Mouse (Mus musculus): ENCODE measurements around the gene Astl. TPM values are rescaled to one million over a fixed set of nuclear protein-coding genes. Genes with fewer than 3 reads are reported as not detected.

Gene Astl
- total and polyA plus RNA-seq, 3 experiments = not detected

GRCm38 (mm10) chr2:127371484-127371861 is 33.0 kb downstream of the Astl start:
- Histone ChIP-seq H3K79me2 (replicated peaks; ENCODE audit: control insufficient read depth, insufficient read depth, low read length) (no peaks in the 10 kb centered on the region), H3K9ac (ENCODE audit: low read depth, low read length) (no peak overlapping the region), H3K4me1 (ENCODE audit: control insufficient read depth, insufficient read depth, low read length) (no peaks in the 10 kb centered on the region), H3K27me3 (ENCODE audit: control insufficient read depth, insufficient read depth, low read length) (no peaks in the 10 kb centered on the region), H3K36me3 (ENCODE audit: control insufficient read depth, insufficient read depth, low read length) (no peaks in the 10 kb centered on the region), H3K4me3 (no peak overlapping the region), H3K27ac (peak overlapping the region; percentile 17; the same call in 1 of the 2 replicates)
- peak; percentile 30 to 32 for DNase-seq
- 73% methylated on average over 1 of the region's 1 CpGs for WGBS
- intact Hi-C loops (cut with DNase I) = no loop called here
- TF ChIP-seq CTCF (IDR thresholded peaks at IDR 0.05) = no peak

- intact Hi-C loops (cut with DNase I) = no loop called here
- Histone ChIP-seq H3K9ac (ENCODE audit: low read depth, low read length) (no peak overlapping the region), H3K4me3 (no peak overlapping the region), H3K4me1 (ENCODE audit: control insufficient read depth, insufficient read depth, low read length) (no peaks in the 10 kb centered on the region), H3K27ac (no peak overlapping the region), H3K36me3 (ENCODE audit: control insufficient read depth, insufficient read depth, low read length) (no peaks in the 10 kb centered on the region), H3K79me2 (replicated peaks; ENCODE audit: control insufficient read depth, insufficient read depth, low read length) (no peaks in the 10 kb centered on the region), H3K27me3 (ENCODE audit: control insufficient read depth, insufficient read depth, low read length) (no peaks in the 10 kb centered on the region)
- no peak for DNase-seq
- WGBS = 89% methylated on average over 2 of the region's 2 CpGs
- TF ChIP-seq POLR2A (IDR thresholded peaks at IDR 0.05; ENCODE audit: insufficient read depth, low read depth, low read length) (no peak), EP300 (IDR thresholded peaks at IDR 0.05; ENCODE audit: insufficient read depth, low read depth, low read length) (no peak), CTCF (IDR thresholded peaks at IDR 0.05) (no peak)
Observed at GRCm38 (mm10) chr2:127372082-127372481, 33.6 kb downstream of the Astl start.

- H3K4me1 ChIP-seq (ENCODE audit: control insufficient read depth, insufficient read depth, low read length) = no peaks in the 10 kb centered on the region
- H3K36me3 ChIP-seq (ENCODE audit: control insufficient read depth, insufficient read depth, low read length) = no peaks in the 10 kb centered on the region
- no peaks in the 10 kb centered on the region for H3K79me2 ChIP-seq (replicated peaks; ENCODE audit: control insufficient read depth, insufficient read depth, low read length)
- no peak for TF ChIP-seq EP300 (IDR thresholded peaks at IDR 0.05; ENCODE audit: insufficient read depth, low read depth, low read length)
- no peak for TF ChIP-seq CTCF (IDR thresholded peaks at IDR 0.05)
- no peak for TF ChIP-seq POLR2A (IDR thresholded peaks at IDR 0.05; ENCODE audit: insufficient read depth, low read depth, low read length)
- DNase-seq = no peak
- no peak overlapping the region for H3K4me3 ChIP-seq
- H3K27ac ChIP-seq = no peak overlapping the region
- no peaks in the 10 kb centered on the region for H3K27me3 ChIP-seq (ENCODE audit: control insufficient read depth, insufficient read depth, low read length)
- intact Hi-C loops (cut with DNase I) = no loop called here
- H3K9ac ChIP-seq (ENCODE audit: low read depth, low read length) = no peak overlapping the region
- 74% methylated on average over 3 of the region's 3 CpGs for WGBS
Observed at GRCm38 (mm10) chr2:127374131-127374530, 35.7 kb downstream of the Astl start.

GRCm38 (mm10) chr2:127375087-127375486 is 36.6 kb downstream of the Astl start:
- no peaks in the 10 kb centered on the region for H3K36me3 ChIP-seq (ENCODE audit: control insufficient read depth, insufficient read depth, low read length)
- no peak overlapping the region for H3K9ac ChIP-seq (ENCODE audit: low read depth, low read length)
- WGBS = 20% methylated on average over 3 of the region's 3 CpGs
- TF ChIP-seq EP300 (IDR thresholded peaks at IDR 0.05; ENCODE audit: insufficient read depth, low read depth, low read length) (no peak), CTCF (IDR thresholded peaks at IDR 0.05) (no peak), POLR2A (IDR thresholded peaks at IDR 0.05; ENCODE audit: insufficient read depth, low read depth, low read length) (no peak)
- no peak overlapping the region for H3K4me3 ChIP-seq
- H3K27me3 ChIP-seq (ENCODE audit: control insufficient read depth, insufficient read depth, low read length) = no peaks in the 10 kb centered on the region
- H3K27ac ChIP-seq = no peak overlapping the region
- peaks cover 2% of the 10 kb centered on the region for H3K4me1 ChIP-seq (ENCODE audit: control insufficient read depth, insufficient read depth, low read length)
- intact Hi-C loops (cut with DNase I) = no loop called here
- no peaks in the 10 kb centered on the region for H3K79me2 ChIP-seq (replicated peaks; ENCODE audit: control insufficient read depth, insufficient read depth, low read length)
- DNase-seq = no peak

GRCm38 (mm10) chr2:127375759-127376341 is 37.4 kb downstream of the Astl start:
- H3K27me3 ChIP-seq (ENCODE audit: control insufficient read depth, insufficient read depth, low read length) = no peaks in the 10 kb centered on the region
- intact Hi-C loops (cut with DNase I) = no loop called here
- H3K4me1 ChIP-seq (ENCODE audit: control insufficient read depth, insufficient read depth, low read length) = peaks cover 2% of the 10 kb centered on the region
- no peaks in the 10 kb centered on the region for H3K36me3 ChIP-seq (ENCODE audit: control insufficient read depth, insufficient read depth, low read length)
- H3K4me3 ChIP-seq = no peak overlapping the region
- no peaks in the 10 kb centered on the region for H3K79me2 ChIP-seq (replicated peaks; ENCODE audit: control insufficient read depth, insufficient read depth, low read length)
- no peak overlapping the region for H3K27ac ChIP-seq
- H3K9ac ChIP-seq (ENCODE audit: low read depth, low read length) = no peak overlapping the region
- WGBS = 43% methylated on average over 7 of the region's 7 CpGs
- no peak for TF ChIP-seq POLR2A (IDR thresholded peaks at IDR 0.05; ENCODE audit: insufficient read depth, low read depth, low read length)
- TF ChIP-seq CTCF (IDR thresholded peaks at IDR 0.05) = peak; percentile 38
- no peak for TF ChIP-seq EP300 (IDR thresholded peaks at IDR 0.05; ENCODE audit: insufficient read depth, low read depth, low read length)
- DNase-seq = no peak

GRCm38 (mm10) chr2:127376423-127377051 is 38.1 kb downstream of the Astl start:
- intact Hi-C loops (cut with DNase I) = no loop called here
- Histone ChIP-seq H3K9ac (ENCODE audit: low read depth, low read length) (no peak overlapping the region), H3K4me3 (no peak overlapping the region), H3K36me3 (ENCODE audit: control insufficient read depth, insufficient read depth, low read length) (no peaks in the 10 kb centered on the region), H3K27me3 (ENCODE audit: control insufficient read depth, insufficient read depth, low read length) (no peaks in the 10 kb centered on the region), H3K79me2 (replicated peaks; ENCODE audit: control insufficient read depth, insufficient read depth, low read length) (no peaks in the 10 kb centered on the region), H3K4me1 (ENCODE audit: control insufficient read depth, insufficient read depth, low read length) (peaks cover 2% of the 10 kb centered on the region), H3K27ac (no peak overlapping the region)
- TF ChIP-seq EP300 (IDR thresholded peaks at IDR 0.05; ENCODE audit: insufficient read depth, low read depth, low read length) = no peak
- no peak for TF ChIP-seq CTCF (IDR thresholded peaks at IDR 0.05)
- TF ChIP-seq POLR2A (IDR thresholded peaks at IDR 0.05; ENCODE audit: insufficient read depth, low read depth, low read length) = no peak
- no peak for DNase-seq
- WGBS = 69% methylated on average over 6 of the region's 6 CpGs

Data from heart, adult 2 months (tissue).